Mouse (Mus musculus) liver, embryonic 15.5 days (tissue): ENCODE results near the gene Tle6. TPM values are rescaled to one million over a fixed set of nuclear protein-coding genes. Genes with fewer than 3 reads are reported as not detected.

Source experiments
- ATAC-seq: fragments of 200-750 bp; cut with Nextera tagmentation; 2 replicates; pipeline ENCODE4 v1.8.0; 2017; ENCODE audit warnings: moderate number of reproducible peaks, mild to moderate bottlenecking, moderate library complexity; ENCODE audit not compliant: insufficient read depth
- H3K27ac ChIP-seq: fragments of 300-500 bp; sonication (generic); replicated peaks from 2 replicates; pipeline ENCODE4 v1.5.1; 2015; ENCODE audit warnings: mild to moderate bottlenecking, inconsistent platforms
- H3K27me3 ChIP-seq: fragments of 300-500 bp; sonication (generic); 2 replicates; pipeline ENCODE4 v1.6.1; 2015; ENCODE audit warnings: mild to moderate bottlenecking, inconsistent platforms
- H3K36me3 ChIP-seq: fragments of 300-500 bp; sonication (generic); replicated peaks from 2 replicates; pipeline ENCODE4 v1.6.1; 2015; ENCODE audit warnings: moderate library complexity, mild to moderate bottlenecking, inconsistent platforms
- H3K4me1 ChIP-seq: fragments of 300-500 bp; sonication (generic); replicated peaks from 2 replicates; pipeline ENCODE4 v1.6.1; 2015; ENCODE audit warnings: inconsistent platforms
- H3K4me2 ChIP-seq: fragments of 300-500 bp; sonication (generic); 2 replicates; pipeline ENCODE4 v1.6.1; 2015; ENCODE audit warnings: moderate library complexity, mild to moderate bottlenecking, inconsistent platforms
- H3K4me3 ChIP-seq: fragments of 300-500 bp; sonication (generic); replicated peaks from 2 replicates; pipeline ENCODE4 v1.5.1; 2015; ENCODE audit warnings: mild to moderate bottlenecking, inconsistent platforms
- H3K9ac ChIP-seq: fragments of 300-500 bp; sonication (generic); 2 replicates; pipeline ENCODE4 v1.6.1; 2015; ENCODE audit warnings: moderate library complexity, mild to moderate bottlenecking, inconsistent platforms
- H3K9me3 ChIP-seq: fragments of 300-500 bp; sonication (generic); replicated peaks from 2 replicates; pipeline ENCODE4 v1.6.1; 2016; ENCODE audit warnings: inconsistent platforms
- WGBS: fragments of 180-500 bp; shearing (Covaris S2); methylation state at CpG from one replicate; pipeline ENCODE4 v1.1.7; 2015; ENCODE audit warnings: mixed read lengths; ENCODE audit not compliant: insufficient replicate concordance; 5-methylcytosine and 5-hydroxymethylcytosine counted together
- polyA plus RNA-seq: library from polyadenylated mRNA; unstranded; fragments of >200 nt; fragmentation: Nextera tagmentation; extraction: Ambion mirVana; gene quantifications from 2 replicates; pipeline ENCODE4 v1.2.1, GENCODE M21; 2015

Gene Tle6
- polyA plus RNA-seq, 1 experiment from 2014 or later: 3.5 TPM

DNA sequence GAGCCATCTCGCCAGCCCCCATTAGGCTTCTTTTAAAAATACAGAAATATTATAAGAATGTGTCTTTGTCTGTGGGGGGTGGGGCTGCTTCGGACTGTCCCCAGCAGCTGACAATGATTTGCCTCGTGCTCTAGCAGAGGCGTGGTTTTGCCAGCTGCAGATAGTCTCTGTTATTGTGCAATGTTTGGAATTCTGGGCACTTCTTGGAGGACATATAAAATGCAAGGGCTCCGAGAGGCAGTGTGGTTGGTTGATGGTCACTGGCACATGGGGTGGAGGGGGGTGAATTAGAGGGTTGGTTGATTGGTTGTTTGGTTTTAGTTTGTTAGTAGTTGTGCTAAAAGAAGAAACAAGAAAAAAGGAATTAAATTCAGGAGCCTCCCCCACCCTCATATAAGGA lies 19.1 kb upstream of the Tle6 start:
- Histone ChIP-seq H3K9me3 (no peaks in the 10 kb centered on the region), H3K4me3 (no peak overlapping the region), H3K4me2 (no peak overlapping the region), H3K27ac (no peak overlapping the region), H3K4me1 (peaks cover 12% of the 10 kb centered on the region), H3K36me3 (peaks cover 4% of the 10 kb centered on the region; the same call in 1 of the 2 replicates), H3K9ac (no peak overlapping the region), H3K27me3 (no peaks in the 10 kb centered on the region)
- ATAC-seq: no peak
- WGBS: 56% methylated on average over 5 of the region's 5 CpGs

DNA sequence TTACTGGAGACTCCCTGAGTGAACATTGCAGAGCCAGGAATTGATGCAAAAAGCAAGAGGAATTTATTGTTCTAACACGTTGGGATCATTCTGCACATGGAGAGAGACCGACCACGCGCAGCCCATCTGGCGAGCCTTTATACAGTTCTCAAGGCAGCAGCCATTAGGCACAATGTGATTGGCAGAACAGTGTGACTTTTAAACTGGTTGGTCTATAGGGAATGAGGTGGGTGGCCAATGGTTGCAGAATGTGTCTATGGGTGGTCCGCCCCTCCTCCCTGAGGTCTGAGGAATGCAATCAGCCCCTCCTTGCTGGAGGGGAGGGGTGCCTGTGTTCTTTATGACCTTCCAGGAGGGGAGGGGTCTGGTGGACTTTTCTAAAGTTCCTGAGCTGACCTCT lies 14.6 kb upstream of the Tle6 start:
- Histone ChIP-seq H3K9me3 (no peaks in the 10 kb centered on the region), H3K27me3 (no peaks in the 10 kb centered on the region; the same call in 1 of the 2 replicates), H3K36me3 (no peaks in the 10 kb centered on the region), H3K27ac (no peak overlapping the region), H3K4me3 (no peak overlapping the region), H3K4me1 (no peaks in the 10 kb centered on the region), H3K4me2 (no peak overlapping the region), H3K9ac (no peak overlapping the region)
- WGBS: 71% methylated on average over 6 of the region's 6 CpGs
- ATAC-seq: no peak

DNA sequence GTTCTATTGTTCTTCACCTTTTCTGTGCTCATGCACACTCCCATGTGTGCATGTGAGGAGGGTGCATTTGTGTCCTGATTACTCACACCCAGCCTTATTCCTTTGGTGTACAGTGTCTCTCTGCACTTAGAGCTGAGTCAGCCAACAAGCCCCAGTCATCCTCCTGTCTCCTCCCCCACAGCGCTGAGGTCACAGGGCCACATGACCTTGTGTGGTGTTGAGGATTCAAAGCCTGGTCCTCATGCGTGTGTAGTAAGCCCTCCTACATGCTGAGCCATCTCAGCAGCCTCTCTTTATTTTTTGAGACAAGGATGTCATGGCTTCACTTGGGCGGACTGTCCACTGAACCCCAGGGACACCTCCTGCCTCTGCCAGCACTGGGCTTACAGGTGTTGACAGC lies 11.9 kb upstream of the Tle6 start:
- Histone ChIP-seq H3K4me3 (no peak overlapping the region), H3K4me2 (no peak overlapping the region), H3K27me3 (no peaks in the 10 kb centered on the region; the same call in 1 of the 2 replicates), H3K27ac (no peak overlapping the region), H3K9me3 (no peaks in the 10 kb centered on the region), H3K9ac (no peak overlapping the region), H3K36me3 (no peaks in the 10 kb centered on the region), H3K4me1 (no peaks in the 10 kb centered on the region)
- 55% methylated on average over 3 of the region's 3 CpGs for WGBS
- ATAC-seq: no peak

DNA sequence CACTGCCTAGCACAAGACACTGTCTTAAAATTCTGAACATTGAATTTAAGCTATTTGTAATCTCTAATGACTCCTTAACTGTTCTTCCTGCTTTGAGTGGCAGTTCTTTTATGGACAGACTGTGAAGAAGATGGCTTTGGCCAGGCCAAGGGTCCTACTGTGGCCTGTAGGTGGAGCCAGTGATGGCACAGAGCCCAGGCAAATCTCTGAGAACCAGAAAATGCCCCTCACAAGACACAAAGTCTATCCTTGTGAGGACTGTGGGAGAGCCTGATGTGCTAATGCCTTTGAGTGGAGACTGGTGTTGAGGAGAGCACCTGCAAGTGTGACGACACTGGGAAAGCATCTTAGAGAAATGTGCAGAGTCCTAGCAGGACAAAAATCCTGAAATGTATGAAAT lies 7.4 kb upstream of the Tle6 start:
- 84% methylated on average over 1 of the region's 1 CpGs for WGBS
- no peaks in the 10 kb centered on the region for H3K9me3 ChIP-seq
- no peak overlapping the region for H3K9ac ChIP-seq
- no peaks in the 10 kb centered on the region; the same call in 1 of the 2 replicates for H3K27me3 ChIP-seq
- no peaks in the 10 kb centered on the region for H3K36me3 ChIP-seq
- H3K4me3 ChIP-seq: no peak overlapping the region
- no peak for ATAC-seq
- peaks cover 26% of the 10 kb centered on the region for H3K4me1 ChIP-seq
- no peak overlapping the region for H3K4me2 ChIP-seq
- no peak overlapping the region for H3K27ac ChIP-seq

DNA sequence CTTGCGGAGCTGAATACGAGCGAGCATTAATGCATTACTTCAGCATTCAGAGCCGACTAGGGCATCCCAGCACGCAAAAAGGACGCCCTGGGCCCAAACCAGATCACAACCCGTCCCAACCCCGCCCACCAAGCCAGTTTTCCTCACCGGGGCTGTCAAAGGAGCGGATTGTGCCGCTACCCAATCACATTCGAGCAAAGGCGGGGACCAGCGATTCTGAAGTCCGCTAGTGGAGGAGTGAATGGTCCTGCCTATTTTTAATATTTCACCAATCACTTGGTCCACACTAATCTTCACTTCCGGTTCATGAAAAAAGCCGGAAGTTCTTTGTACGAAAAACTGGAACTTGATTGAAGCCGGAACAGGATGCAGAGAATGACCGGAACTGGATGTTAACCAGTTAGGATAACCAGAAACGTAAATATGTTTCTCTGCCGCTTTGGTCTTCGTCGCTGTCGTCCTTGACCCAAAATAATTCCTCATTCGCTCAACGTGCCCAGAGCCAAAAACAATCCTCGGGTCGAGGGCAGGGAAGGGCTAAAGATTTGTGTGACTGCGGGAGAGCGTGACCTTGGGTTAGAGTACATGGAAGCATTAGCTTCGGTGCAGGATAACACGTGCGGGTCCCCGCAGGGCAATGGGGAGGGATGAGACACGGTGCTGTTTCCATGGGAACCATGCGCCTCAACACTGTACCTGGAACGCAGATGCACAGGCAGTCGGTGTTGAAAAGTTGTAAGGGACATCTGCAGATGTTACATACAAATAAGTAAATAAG lies 5.3 kb upstream of the Tle6 start, which contains the start of gene BC025920:
BC025920 (plus strand) TSS at position 297 of the 778 bp plus-strand sequence.
- ATAC-seq: peak; percentile 89
- H3K4me2 ChIP-seq: peak within 1 kb of the TSS; percentile 85
- peaks cover 44% of the 10 kb centered on the region for H3K4me1 ChIP-seq
- H3K27ac ChIP-seq: peak within 1 kb of the TSS; percentile 96
- no peaks in the 10 kb centered on the region for H3K9me3 ChIP-seq
- peak within 1 kb of the TSS; percentile 69 for H3K4me3 ChIP-seq
- peak within 1 kb of the TSS; percentile 59 for H3K9ac ChIP-seq
- H3K36me3 ChIP-seq: no peaks in the 10 kb centered on the region
- no peaks in the 10 kb centered on the region for H3K27me3 ChIP-seq
- WGBS: under 1% methylated on average over 39 of the region's 39 CpGs

DNA sequence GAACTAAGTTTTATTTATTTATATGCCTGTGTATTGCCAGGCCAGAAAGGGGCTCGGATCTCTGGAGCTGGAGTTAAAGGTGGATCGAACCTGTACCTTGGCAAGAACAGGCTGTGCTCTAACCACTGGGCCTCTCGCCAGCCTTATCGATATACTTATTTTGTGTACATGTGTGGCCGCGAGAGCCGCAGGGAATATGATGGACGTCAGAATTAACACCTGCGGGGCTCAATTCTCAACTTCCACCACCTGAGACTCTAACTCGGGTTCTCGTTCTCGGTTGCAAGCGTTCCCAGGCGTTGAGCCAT lies 4.7 kb upstream of the Tle6 start:
- Histone ChIP-seq H3K9ac (peak overlapping the region; percentile 59), H3K27me3 (no peaks in the 10 kb centered on the region), H3K36me3 (no peaks in the 10 kb centered on the region), H3K4me2 (peak overlapping the region; percentile 85), H3K4me3 (peak overlapping the region; percentile 69), H3K9me3 (no peaks in the 10 kb centered on the region), H3K27ac (peak overlapping the region; percentile 96), H3K4me1 (peaks cover 49% of the 10 kb centered on the region)
- 2% methylated on average over 14 of the region's 14 CpGs for WGBS
- ATAC-seq: peak; percentile 9

DNA sequence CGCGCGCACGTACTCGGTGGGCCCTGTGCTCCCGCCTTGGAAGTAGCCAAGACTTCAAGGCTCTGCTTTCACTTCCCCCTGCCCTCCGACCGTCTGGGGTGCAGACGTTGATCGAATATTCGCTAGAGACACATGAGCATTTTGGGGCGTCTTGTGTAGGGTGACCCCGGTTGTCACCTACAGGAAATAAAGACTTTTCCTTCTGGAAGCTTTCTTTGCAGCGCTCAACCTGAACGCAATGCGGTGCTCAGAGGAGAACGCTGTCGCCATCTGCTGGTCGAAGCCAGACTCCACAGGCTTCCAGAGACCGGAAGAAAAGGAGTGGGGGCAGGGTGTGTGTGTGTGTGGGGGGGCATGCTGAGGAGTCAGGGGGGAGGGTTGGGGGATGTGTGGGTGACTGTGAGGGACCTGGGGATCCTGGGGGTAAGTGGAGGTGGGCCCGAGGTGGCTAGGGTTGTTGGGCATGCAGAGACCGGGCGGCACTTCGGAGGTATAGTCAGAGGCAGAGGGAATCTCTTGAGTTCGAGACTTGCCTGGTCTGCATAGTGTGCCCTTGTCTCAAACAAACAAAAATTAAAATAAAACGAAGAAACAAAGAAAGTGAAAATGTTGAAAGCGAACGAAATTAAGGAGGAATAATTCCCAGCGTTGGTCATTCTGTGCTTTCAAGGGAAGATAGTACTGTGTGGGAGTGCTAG lies 4.2 kb upstream of the Tle6 start:
- peak overlapping the region; percentile 85 for H3K4me2 ChIP-seq
- H3K36me3 ChIP-seq: no peaks in the 10 kb centered on the region
- peak overlapping the region; percentile 69 for H3K4me3 ChIP-seq
- H3K4me1 ChIP-seq: peaks cover 55% of the 10 kb centered on the region
- H3K9me3 ChIP-seq: no peaks in the 10 kb centered on the region
- H3K27me3 ChIP-seq: peaks cover 2% of the 10 kb centered on the region; the same call in 1 of the 2 replicates
- peak overlapping the region; percentile 96 for H3K27ac ChIP-seq
- H3K9ac ChIP-seq: peak overlapping the region; percentile 59
- ATAC-seq: 0 out of 2 replicates have a peak, but pooled peaks have one; percentile 22
- WGBS: 7% methylated on average over 29 of the region's 29 CpGs

DNA sequence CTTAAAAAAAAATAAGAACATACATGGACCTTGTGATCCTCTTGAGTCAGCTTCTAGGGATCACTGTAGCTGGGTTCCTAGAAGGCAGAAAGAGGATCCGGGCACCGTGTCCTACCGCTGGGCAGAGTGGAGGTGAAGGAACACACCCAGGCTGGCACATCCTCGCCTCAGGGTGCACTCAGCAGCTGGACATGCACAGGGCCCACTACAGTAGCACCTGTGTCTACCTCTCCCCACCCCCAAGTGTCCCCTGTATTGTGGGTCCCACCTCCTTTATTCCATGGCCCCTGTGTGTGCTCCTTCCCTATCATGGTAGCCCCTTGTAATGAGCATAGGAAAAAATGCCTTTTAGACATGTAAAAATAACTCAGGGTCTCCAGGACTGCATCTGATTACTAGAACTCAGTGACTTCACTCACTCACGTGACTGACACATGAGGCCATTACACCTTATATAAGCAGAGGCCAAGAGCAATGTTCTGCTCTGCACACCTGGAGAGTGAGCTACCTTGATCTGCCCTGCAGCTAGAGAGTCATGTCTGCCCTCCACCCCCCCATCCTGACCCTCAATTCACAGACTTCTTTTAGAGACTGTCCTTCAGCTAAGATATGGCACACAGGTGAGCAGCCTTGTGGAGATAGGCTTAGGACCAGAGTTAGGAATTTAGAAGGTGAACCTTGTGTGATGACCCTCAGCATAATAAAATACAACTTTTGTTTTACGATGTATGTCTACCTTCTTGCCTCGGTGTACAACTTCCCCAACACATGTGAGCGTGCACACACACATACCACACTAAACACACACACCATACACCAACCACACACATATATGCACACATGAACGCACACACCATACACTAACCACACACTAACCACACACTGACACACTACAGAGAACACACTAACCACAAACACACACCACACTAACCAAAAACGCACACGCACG lies 3.4 kb upstream of the Tle6 start:
- Histone ChIP-seq H3K4me3 (peak overlapping the region; percentile 69), H3K9me3 (no peaks in the 10 kb centered on the region), H3K27me3 (peaks cover 10% of the 10 kb centered on the region), H3K9ac (peak overlapping the region; percentile 59; the same call in 1 of the 2 replicates), H3K4me2 (peak overlapping the region; percentile 85), H3K36me3 (no peaks in the 10 kb centered on the region), H3K27ac (peak overlapping the region; percentile 96), H3K4me1 (peaks cover 63% of the 10 kb centered on the region)
- no peak for ATAC-seq
- WGBS: 51% methylated on average over 12 of the region's 12 CpGs

DNA sequence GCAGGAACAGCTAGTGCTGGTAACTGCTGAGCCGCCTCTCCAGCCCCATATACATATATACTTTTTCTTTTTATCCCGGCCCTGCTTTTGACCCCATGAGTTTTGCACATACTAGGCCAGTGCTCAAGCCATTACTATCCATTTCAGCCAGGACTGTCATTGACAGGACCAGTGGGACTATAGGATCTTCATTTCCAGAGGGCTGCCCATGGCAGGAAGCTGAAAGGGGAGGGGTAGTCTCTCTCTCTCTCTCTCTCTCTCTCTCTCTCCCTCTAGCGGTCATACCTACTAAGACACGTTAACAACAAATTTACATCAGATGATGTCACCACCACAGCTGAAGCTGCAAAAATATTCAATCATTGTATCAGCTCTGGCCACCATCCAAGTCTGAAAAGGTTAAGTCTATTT lies 1.9 kb upstream of the Tle6 start:
- Histone ChIP-seq H3K27ac (0 out of 2 replicates have a peak overlapping the region, but pooled peaks have one; percentile 24), H3K4me3 (no peak overlapping the region), H3K9ac (no peak overlapping the region), H3K4me2 (no peak overlapping the region), H3K4me1 (peaks cover 76% of the 10 kb centered on the region), H3K27me3 (peaks cover 22% of the 10 kb centered on the region), H3K9me3 (no peaks in the 10 kb centered on the region), H3K36me3 (no peaks in the 10 kb centered on the region)
- ATAC-seq: no peak
- WGBS: 16% methylated on average over 4 of the region's 4 CpGs

DNA sequence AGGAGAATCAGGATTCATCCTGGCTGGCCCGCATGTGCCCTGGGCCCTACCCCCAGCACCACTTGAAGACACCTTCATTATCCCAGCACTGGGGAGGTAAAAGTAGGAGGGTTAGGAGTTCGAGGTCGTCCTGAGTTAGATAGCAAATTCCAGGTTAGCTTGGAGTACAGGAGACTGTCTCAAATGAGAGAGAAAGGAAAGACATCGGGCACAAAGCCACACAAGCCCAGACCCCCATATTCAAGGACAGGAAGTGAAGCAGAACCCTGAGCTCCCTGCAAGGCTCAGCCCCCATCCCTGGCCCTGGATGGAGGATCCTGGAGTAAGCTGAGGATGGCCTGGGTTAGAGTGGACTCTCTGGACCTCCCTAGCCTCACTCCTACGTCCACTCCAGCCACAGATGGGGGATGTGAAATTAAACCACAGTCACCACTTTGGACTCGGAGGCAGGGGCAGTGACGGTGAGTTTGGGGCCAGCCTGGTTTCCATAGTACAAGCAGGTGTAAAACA lies 578 bp upstream of the Tle6 start:
- peak overlapping the region; percentile 47 for H3K4me3 ChIP-seq

More for the DNA sequence above, 578 bp upstream of the Tle6 start:
- Histone ChIP-seq H3K27me3 (peaks cover 35% of the 10 kb centered on the region), H3K4me1 (peaks cover 81% of the 10 kb centered on the region), H3K27ac (no peak overlapping the region), H3K9me3 (no peaks in the 10 kb centered on the region), H3K9ac (peak overlapping the region; percentile 11; the same call in 1 of the 2 replicates), H3K36me3 (no peaks in the 10 kb centered on the region), H3K4me2 (peak overlapping the region; percentile 77)
- no peak for ATAC-seq
- WGBS: 33% methylated on average over 7 of the region's 7 CpGs
